In genomic region chr1:175670042-175670441, GRCm38 (mm10) we compare ENCODE assay signal across 29 mouse cellular contexts. TPM values are rescaled to one million over a fixed set of nuclear protein-coding genes. Genes with fewer than 3 reads are reported as not detected.
A peak's percentile ranks its signal among the peaks of the same experiment; 100 is the strongest.
DNase-seq lines count a peak whose midpoint lies in the region; ATAC-seq and TF ChIP-seq lines count a peak whose summit lies in the region.
"Had no signal": no experiment of that assay in that cellular context is flagged by ENCODE, and none has a peak within 500 bp of the region (broad histone marks: within the 10 kb centered on the region; RNA-seq: fewer than 3 reads in every experiment).

No protein-coding gene starts in this region.

- TF ChIP-seq EP300 in CH12.LX (IDR thresholded peaks at IDR 0.05; ENCODE audit: low read length), result no peak

- H3K4me2 ChIP-seq in CH12.LX (ENCODE audit: insufficient read depth, low read depth, poor library complexity, severe bottlenecking), result peak overlapping the region; percentile 32; the same call in 1 of the 2 replicates
- H3K4me2 ChIP-seq in forebrain, embryonic 11.5 days (ENCODE audit: low read depth, low read length, severe bottlenecking), result no peak overlapping the region
- H3K4me2 ChIP-seq: embryonic facial prominence, embryonic 13.5 days; forebrain, embryonic 13.5 days; hindbrain, embryonic 14.5 days had no signal

- H3K9me3 ChIP-seq in CH12.LX (replicated peaks; ENCODE audit: low read length), result no peaks in the 10 kb centered on the region
- H3K9me3 ChIP-seq in forebrain, embryonic 11.5 days (ENCODE audit: control insufficient read depth, low read length), result no peaks in the 10 kb centered on the region
- H3K9me3 ChIP-seq: embryonic facial prominence, embryonic 13.5 days; forebrain, embryonic 13.5 days; G1E; heart, embryonic 10.5 days had no signal

- TF ChIP-seq CTCF in CH12.LX (conservative IDR thresholded peaks at IDR 0.05 in 1 of 2, IDR thresholded peaks at IDR 0.05 in 1 of 2; ENCODE audit: low read depth in 2 of 2, low read length in 2 of 2), result no peak

- H3K9ac ChIP-seq in CH12.LX (ENCODE audit: insufficient read depth, low read depth), result no peak overlapping the region
- no peak overlapping the region for H3K9ac ChIP-seq in forebrain, embryonic 11.5 days (ENCODE audit: low read length)
- H3K9ac ChIP-seq: embryonic facial prominence, embryonic 13.5 days; forebrain, embryonic 13.5 days; forebrain, postnatal 0 days; hindbrain, embryonic 14.5 days had no signal

- no peak overlapping the region for H3K27ac ChIP-seq in CH12.LX (ENCODE audit: insufficient read depth, low read depth)
- no peak overlapping the region for H3K27ac ChIP-seq in forebrain, embryonic 11.5 days (ENCODE audit: low read depth, low read length)
- H3K27ac ChIP-seq: embryonic facial prominence, embryonic 13.5 days; forebrain, embryonic 13.5 days; gastrocnemius, adult 2 months; heart, embryonic 10.5 days; hindbrain, embryonic 14.5 days had no signal

- WGBS in forebrain, embryonic 11.5 days, result 67% methylated on average over 7 of the region's 7 CpGs

- no peak for ATAC-seq in forebrain, embryonic 11.5 days (replicated peaks; ENCODE audit: low FRiP score)
- ATAC-seq: forebrain, embryonic 13.5 days; forebrain, postnatal 0 days; inflammation-experienced regulatory T-cells, adult 6 months; intestine, postnatal 0 days; Patski had no signal

- no peaks in the 10 kb centered on the region for H3K36me3 ChIP-seq in CH12.LX (replicated peaks in 1 of 2; ENCODE audit: control insufficient read depth in 1 of 2, insufficient read depth in 1 of 2, low read length in 1 of 2)
- H3K36me3 ChIP-seq in splenic B cell, adult 2 months (ENCODE audit: control insufficient read depth, insufficient read depth, low read length, poor library complexity, severe bottlenecking), result no peaks in the 10 kb centered on the region
- H3K36me3 ChIP-seq in forebrain, embryonic 11.5 days (ENCODE audit: control insufficient read depth, insufficient read depth, low read length), result no peaks in the 10 kb centered on the region
- H3K36me3 ChIP-seq: embryonic facial prominence, embryonic 13.5 days; G1E; heart, embryonic 10.5 days had no signal

- in situ Hi-C loops in CH12.LX (cut with MboI; ENCODE audit: low pct_ligation_motif_present, low pct_unique_long_range_greater_than_20kb, low sequenced_read_pairs), result loop anchor here (10.0 kb wide), 1 partner anchor 195 kb away; no protein-coding TSS in a partner anchor

- H3K27me3 ChIP-seq in CH12.LX (replicated peaks), result no peaks in the 10 kb centered on the region
- no peaks in the 10 kb centered on the region for H3K27me3 ChIP-seq in splenic B cell, adult 2 months (ENCODE audit: control insufficient read depth, insufficient read depth, low read length, poor library complexity, severe bottlenecking)
- no peaks in the 10 kb centered on the region for H3K27me3 ChIP-seq in forebrain, embryonic 11.5 days (ENCODE audit: control insufficient read depth, insufficient read depth, low read length)
- H3K27me3 ChIP-seq: embryonic facial prominence, embryonic 13.5 days; forebrain, embryonic 13.5 days; Patski had no signal

- H3K4me3 ChIP-seq in CH12.LX (replicated peaks in 1 of 3; ENCODE audit: low read depth in 2 of 3, low read length in 2 of 3, poor library complexity in 1 of 3), result peak overlapping the region in 1 of 3 experiments; percentile 12
- H3K4me3 ChIP-seq in forebrain, embryonic 11.5 days (ENCODE audit: low read depth, low read length), result no peak overlapping the region
- H3K4me3 ChIP-seq: embryonic facial prominence, embryonic 13.5 days; forebrain, embryonic 13.5 days; gastrocnemius, adult 2 months; heart, embryonic 10.5 days had no signal

- dilution Hi-C loops in CH12.LX (cut with MboI; ENCODE audit: extremely low pct_ligation_motif_present, extremely low pct_unique_long_range_greater_than_20kb, low sequenced_read_pairs), result no loop called here

- no peak for TF ChIP-seq RAD21 in CH12.LX (IDR thresholded peaks at IDR 0.05; ENCODE audit: low read depth, low read length)

- no peak for TF ChIP-seq POLR2A in CH12.LX (IDR thresholded peaks at IDR 0.05; ENCODE audit: low read depth, low read length)

- no peaks in the 10 kb centered on the region for H3K79me2 ChIP-seq in CH12.LX (replicated peaks; ENCODE audit: control insufficient read depth, extremely low read depth, insufficient read depth, poor library complexity, severe bottlenecking)

- peak; percentile 31 for DNase-seq in retina, embryonic 14.5 days (ENCODE audit: low spot score)
- DNase-seq in retina, postnatal 1 day, result no peak
- peak; percentile 66 for DNase-seq in CH12.LX (ENCODE audit: extremely low read depth)
- peak; percentile 17 for DNase-seq in R1 (ENCODE audit: low read depth, low spot score)
- DNase-seq in splenic B cell, adult 2 months (ENCODE audit: low read depth, low spot score), result peak; percentile 18
- DNase-seq in right cerebral cortex, postnatal 10 days (ENCODE audit: low spot score in 2 of 2), result no peak
- no peak for DNase-seq in forebrain, embryonic 11.5 days (ENCODE audit: low spot score)
- DNase-seq in embryo, embryonic 11 days, result no peak
- DNase-seq: adrenal gland, adult 8-10 months; adrenal gland, postnatal 36 days; cerebellum, adult 11 months; cerebellum, adult 8-10 months; cerebellum, postnatal 25 days; forebrain, postnatal 0 days; gastrocnemius, adult 2 months; gastrocnemius, postnatal 36 days; heart, adult 18-20 months; heart, postnatal 10 days; kidney, adult 9 months had no signal

- H3K4me1 ChIP-seq in CH12.LX (ENCODE audit: control insufficient read depth in 1 of 2, insufficient read depth in 2 of 2), result peaks cover 0 to 47% of the 10 kb centered on the region in 2 experiments; a peak in 3 of 4 replicates
- no peaks in the 10 kb centered on the region; the same call in 1 of the 2 replicates for H3K4me1 ChIP-seq in forebrain, embryonic 11.5 days (replicated peaks; ENCODE audit: control insufficient read depth, insufficient read depth, low read length)
- H3K4me1 ChIP-seq: heart, embryonic 10.5 days had no signal

TF ChIP-seq in CH12.LX, 34 proteins besides CTCF, POLR2A, EP300 and RAD21:
- 0 out of 2 replicates have a peak, but pooled peaks have one; percentile 21 for TF ChIP-seq ETS1 (conservative IDR thresholded peaks at IDR 0.05; ENCODE audit: low read depth, low read length)
- TF ChIP-seq USF1 (IDR thresholded peaks at IDR 0.05; ENCODE audit: low read depth, low read length), result no peak
- TF ChIP-seq HCFC1 (IDR thresholded peaks at IDR 0.05; ENCODE audit: low read depth, low read length), result no peak
- peak; percentile 91 for TF ChIP-seq MAFK (IDR thresholded peaks at IDR 0.05; ENCODE audit: insufficient replicate concordance, low read length)
- TF ChIP-seq JUN (IDR thresholded peaks at IDR 0.05; ENCODE audit: insufficient read depth, low read depth, low read length), result no peak
TF ChIP-seq in CH12.LX: peak in this region for 2.

RNA-seq across cellular contexts. Expression of gene Opn3, which starts 22.5 kb away (rescaled TPM):
- total RNA-seq in CH12.LX (2012; rRNA removed) (0.76 and 0.89 TPM in 2 replicates), CH12.LX (2014; rRNA removed) (1.5 and 1.6 TPM in 2 replicates)
- polyA plus RNA-seq in CH12.LX (2012; ENCODE audit: insufficient read length, low read depth), result 2.6 and 2.9 TPM in 2 replicates
- polyA plus RNA-seq in forebrain, embryonic 11.5 days (2014; fragmentation: Nextera tagmentation; extraction: Ambion mirVana), result 11.5 and 12.6 TPM in 2 replicates
- polyA plus RNA-seq: inflammation-experienced regulatory T-cells, adult 6 months had no signal

RNA-seq across cellular contexts. Expression of gene Chml, which starts 22.7 kb away (rescaled TPM):
- total RNA-seq in CH12.LX (2012; rRNA removed) (3.3 and 4.1 TPM in 2 replicates), CH12.LX (2014; rRNA removed) (6.0 and 6.7 TPM in 2 replicates)
- 2.7 and 3.1 TPM in 2 replicates for polyA plus RNA-seq in CH12.LX (2012; ENCODE audit: insufficient read length, low read depth)
- 6.4 and 7.7 TPM in 2 replicates for polyA plus RNA-seq in forebrain, embryonic 11.5 days (2014; fragmentation: Nextera tagmentation; extraction: Ambion mirVana)

RNA-seq across cellular contexts. Expression of gene Wdr64, which starts 28.4 kb away (rescaled TPM):
- total RNA-seq in CH12.LX (2012; rRNA removed), result not detected in 2 replicates
- not detected in 2 replicates for total RNA-seq in CH12.LX (2014; rRNA removed)
- not detected in 2 replicates for polyA plus RNA-seq in CH12.LX (2012; ENCODE audit: insufficient read length, low read depth)
- not detected in 2 replicates for polyA plus RNA-seq in forebrain, embryonic 11.5 days (2014; fragmentation: Nextera tagmentation; extraction: Ambion mirVana)
- total RNA-seq: adrenal gland, adult 8-10 months; adrenal gland, postnatal 36 days; forebrain, postnatal 0 days; gastrocnemius, adult 2 months; gastrocnemius, postnatal 36 days; heart, adult 18-20 months; heart, postnatal 10 days; hematopoietic stem cell, adult 5-6 weeks had no signal
- polyA plus RNA-seq: embryonic facial prominence, embryonic 13.5 days; forebrain, embryonic 13.5 days; forebrain, postnatal 0 days; G1E; heart, embryonic 10.5 days; heart, embryonic 14.5 days; hindbrain, embryonic 14.5 days; inflammation-experienced regulatory T-cells, adult 6 months; intestine, postnatal 0 days; Patski had no signal

RNA-seq across cellular contexts. Expression of gene Fh1, which starts 44.6 kb away (rescaled TPM):
- total RNA-seq in CH12.LX (2012; rRNA removed) (100 and 104 TPM in 2 replicates), CH12.LX (2014; rRNA removed) (113 and 120 TPM in 2 replicates)
- 122 and 175 TPM in 2 replicates for polyA plus RNA-seq in CH12.LX (2012; ENCODE audit: insufficient read length, low read depth)
- 95.7 and 113 TPM in 2 replicates for polyA plus RNA-seq in forebrain, embryonic 11.5 days (2014; fragmentation: Nextera tagmentation; extraction: Ambion mirVana)

RNA-seq across cellular contexts. Expression of gene Kmo, which starts 49.9 kb away (rescaled TPM):
- total RNA-seq in CH12.LX (2012; rRNA removed) (9.7 and 13.2 TPM in 2 replicates), CH12.LX (2014; rRNA removed) (49.2 and 50.6 TPM in 2 replicates)
- 42.5 and 48.1 TPM in 2 replicates for polyA plus RNA-seq in CH12.LX (2012; ENCODE audit: insufficient read length, low read depth)
- polyA plus RNA-seq in forebrain, embryonic 11.5 days (2014; fragmentation: Nextera tagmentation; extraction: Ambion mirVana), result 0.25 TPM in 1 of 2 replicates, not detected in the other
- total RNA-seq: forebrain, postnatal 0 days; G1E had no signal
- polyA plus RNA-seq: forebrain, embryonic 13.5 days; forebrain, postnatal 0 days; G1E had no signal

Comparison
In these comparisons a context has a peak if more than half of its experiments do, and no peak if none do; other contexts are left out.
1. DNase-seq: peak in retina, embryonic 14.5 days (single experiment), CH12.LX (single experiment), R1 (single experiment) and splenic B cell, adult 2 months (single experiment); none in retina, postnatal 1 day (single experiment), right cerebral cortex, postnatal 10 days (0 of 2), forebrain, embryonic 11.5 days (single experiment) and embryo, embryonic 11 days (single experiment).